Mouse (Mus musculus) stomach, embryonic 15.5 days (tissue): ENCODE measurements around the gene Atp6v0a1. TPM values are rescaled to one million over a fixed set of nuclear protein-coding genes. Genes with fewer than 3 reads are reported as not detected.

Source experiments
- ATAC-seq: fragments of 200-750 bp; cut with Nextera tagmentation; 2 replicates; pipeline ENCODE4 v1.8.0; 2017; ENCODE audit warnings: low read depth, moderate number of reproducible peaks, moderate TSS enrichment; ENCODE audit not compliant: insufficient read depth, low FRiP score
- H3K27ac ChIP-seq: fragments of 300-500 bp; sonication (generic); 2 replicates; pipeline ENCODE4 v1.5.1; 2015; ENCODE audit warnings: mild to moderate bottlenecking, inconsistent platforms
- H3K27me3 ChIP-seq: fragments of 300-500 bp; sonication (generic); replicated peaks from 2 replicates; pipeline ENCODE4 v1.6.1; 2015; ENCODE audit warnings: inconsistent platforms
- H3K36me3 ChIP-seq: fragments of 300-500 bp; sonication (generic); 2 replicates; pipeline ENCODE4 v1.6.1; 2015; ENCODE audit warnings: inconsistent platforms
- H3K4me1 ChIP-seq: fragments of 300-500 bp; sonication (generic); 2 replicates; pipeline ENCODE4 v1.6.1; 2015; ENCODE audit warnings: inconsistent platforms
- H3K4me2 ChIP-seq: fragments of 300-500 bp; sonication (generic); 2 replicates; pipeline ENCODE4 v1.6.1; 2015; ENCODE audit warnings: mild to moderate bottlenecking, inconsistent platforms
- H3K4me3 ChIP-seq: fragments of 300-500 bp; sonication (generic); replicated peaks from 2 replicates; pipeline ENCODE4 v1.5.1; 2015; ENCODE audit warnings: inconsistent platforms
- H3K9ac ChIP-seq: fragments of 300-500 bp; sonication (generic); 2 replicates; pipeline ENCODE4 v1.6.1; 2015; ENCODE audit warnings: inconsistent platforms
- H3K9me3 ChIP-seq: fragments of 300-500 bp; sonication (generic); 2 replicates; pipeline ENCODE4 v1.6.1; 2016; ENCODE audit warnings: inconsistent platforms
- WGBS: fragments of 180-500 bp; shearing (Covaris S2); methylation state at CpG from one replicate; pipeline ENCODE4 v1.1.7; 2015; 5-methylcytosine and 5-hydroxymethylcytosine counted together
- polyA plus RNA-seq: library from polyadenylated mRNA; unstranded; fragments of >200 nt; fragmentation: Nextera tagmentation; extraction: Ambion mirVana; gene quantifications from 2 replicates; pipeline ENCODE4 v1.2.1, GENCODE M21; 2015

Gene Atp6v0a1
- polyA plus RNA-seq, 1 experiment from 2014 or later = 36.6 TPM

- Histone ChIP-seq H3K27me3 (no peaks in the 10 kb centered on the region), H3K9ac (no peak overlapping the region), H3K9me3 (no peaks in the 10 kb centered on the region), H3K36me3 (peaks cover 4% of the 10 kb centered on the region), H3K4me3 (no peak overlapping the region), H3K4me2 (no peak overlapping the region), H3K4me1 (peaks cover 24% of the 10 kb centered on the region), H3K27ac (no peak overlapping the region)
- ATAC-seq = no peak
- 93% methylated on average over 1 of the region's 1 CpGs for WGBS
Measured at GRCm38 (mm10) chr11:101053974-101054373, 44.7 kb downstream of the Atp6v0a1 start.

DNA sequence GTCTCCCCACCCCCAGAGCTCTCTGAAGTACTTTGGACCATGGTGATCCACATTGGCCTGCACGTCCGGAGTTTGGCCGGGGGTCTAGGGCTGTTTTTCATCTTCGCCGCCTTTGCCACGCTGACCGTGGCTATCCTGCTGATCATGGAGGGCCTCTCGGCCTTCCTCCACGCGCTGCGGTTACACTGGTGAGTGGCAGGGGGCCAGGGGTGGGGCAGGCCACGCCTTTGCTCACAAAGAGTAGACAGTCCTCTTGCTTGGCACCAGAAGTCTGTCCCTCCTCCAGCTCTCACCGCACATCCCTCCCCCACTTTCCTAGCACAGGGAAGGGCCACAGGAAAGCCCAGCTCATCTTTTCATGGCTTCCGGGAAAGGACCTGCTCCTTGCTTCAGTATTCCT lies 46.2 kb downstream of the Atp6v0a1 start:
- WGBS = 73% methylated on average over 14 of the region's 14 CpGs
- no peaks in the 10 kb centered on the region; the same call in 1 of the 2 replicates for H3K36me3 ChIP-seq
- H3K4me1 ChIP-seq = peaks cover 36% of the 10 kb centered on the region
- no peaks in the 10 kb centered on the region for H3K9me3 ChIP-seq
- no peak for ATAC-seq
- no peak overlapping the region for H3K4me3 ChIP-seq
- no peak overlapping the region for H3K4me2 ChIP-seq
- H3K9ac ChIP-seq = no peak overlapping the region
- H3K27me3 ChIP-seq = no peaks in the 10 kb centered on the region
- H3K27ac ChIP-seq = no peak overlapping the region

DNA sequence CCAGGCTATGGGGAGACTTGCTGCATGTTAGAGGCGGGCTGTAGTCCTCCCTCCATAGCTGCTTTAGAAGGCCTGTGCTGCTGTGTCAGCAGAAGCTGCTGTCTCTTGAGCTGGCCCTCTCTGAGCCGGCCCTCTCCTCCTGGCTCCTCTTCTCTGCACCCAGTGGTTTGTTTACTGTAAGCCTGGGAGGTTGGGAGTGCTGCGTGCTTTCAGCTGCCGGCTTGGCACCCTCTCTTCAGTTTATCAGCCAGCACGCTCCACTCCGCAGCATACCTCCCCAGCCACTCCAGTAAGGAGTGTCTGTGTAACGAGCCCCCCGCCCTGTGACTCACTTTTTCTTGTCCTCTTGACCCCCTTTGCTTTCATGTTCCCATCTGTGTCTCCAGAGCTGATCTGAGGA lies 47.6 kb downstream of the Atp6v0a1 start:
- 21% methylated on average over 8 of the region's 8 CpGs for WGBS
- Histone ChIP-seq H3K4me3 (no peak overlapping the region), H3K9ac (no peak overlapping the region), H3K4me1 (peaks cover 46% of the 10 kb centered on the region), H3K9me3 (no peaks in the 10 kb centered on the region), H3K27me3 (no peaks in the 10 kb centered on the region), H3K36me3 (no peaks in the 10 kb centered on the region; the same call in 1 of the 2 replicates), H3K27ac (peak overlapping the region; percentile 94), H3K4me2 (peak overlapping the region; percentile 19)
- ATAC-seq = peak; percentile 68

DNA sequence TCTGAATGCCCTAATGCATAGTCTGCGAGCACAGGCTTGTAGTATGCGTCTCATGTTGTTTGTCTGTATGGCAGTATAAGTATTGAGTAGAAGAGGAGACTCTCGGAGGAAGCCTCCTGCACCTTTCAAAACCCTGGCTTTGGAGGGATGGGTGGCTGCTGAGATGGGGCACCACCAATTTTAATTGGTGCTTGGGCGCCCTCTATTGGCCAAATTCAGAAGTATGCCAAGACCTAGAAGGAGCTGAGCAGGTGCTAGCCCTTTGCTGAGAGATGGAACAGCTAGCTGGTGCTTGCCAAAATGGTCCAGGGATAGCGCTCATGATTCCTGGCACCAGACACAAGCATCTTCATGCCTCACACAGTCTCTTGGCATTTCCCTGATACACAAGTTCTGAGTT lies 48.6 kb downstream of the Atp6v0a1 start:
- Histone ChIP-seq H3K36me3 (no peaks in the 10 kb centered on the region; the same call in 1 of the 2 replicates), H3K4me2 (no peak overlapping the region), H3K4me1 (peaks cover 56% of the 10 kb centered on the region), H3K9me3 (no peaks in the 10 kb centered on the region), H3K9ac (no peak overlapping the region), H3K27me3 (no peaks in the 10 kb centered on the region), H3K4me3 (no peak overlapping the region), H3K27ac (peak overlapping the region; percentile 94)
- no peak for ATAC-seq
- WGBS = 30% methylated on average over 5 of the region's 5 CpGs

- no peak overlapping the region for H3K4me2 ChIP-seq
- no peaks in the 10 kb centered on the region for H3K9me3 ChIP-seq
- H3K36me3 ChIP-seq = no peaks in the 10 kb centered on the region; the same call in 1 of the 2 replicates
- 54% methylated on average over 5 of the region's 5 CpGs for WGBS
- H3K27me3 ChIP-seq = no peaks in the 10 kb centered on the region
- no peak overlapping the region for H3K4me3 ChIP-seq
- peak overlapping the region; percentile 94 for H3K27ac ChIP-seq
- H3K4me1 ChIP-seq = peaks cover 65% of the 10 kb centered on the region
- H3K9ac ChIP-seq = no peak overlapping the region
- ATAC-seq = no peak
Measured at GRCm38 (mm10) chr11:101058726-101059125, 49.5 kb downstream of the Atp6v0a1 start.

DNA sequence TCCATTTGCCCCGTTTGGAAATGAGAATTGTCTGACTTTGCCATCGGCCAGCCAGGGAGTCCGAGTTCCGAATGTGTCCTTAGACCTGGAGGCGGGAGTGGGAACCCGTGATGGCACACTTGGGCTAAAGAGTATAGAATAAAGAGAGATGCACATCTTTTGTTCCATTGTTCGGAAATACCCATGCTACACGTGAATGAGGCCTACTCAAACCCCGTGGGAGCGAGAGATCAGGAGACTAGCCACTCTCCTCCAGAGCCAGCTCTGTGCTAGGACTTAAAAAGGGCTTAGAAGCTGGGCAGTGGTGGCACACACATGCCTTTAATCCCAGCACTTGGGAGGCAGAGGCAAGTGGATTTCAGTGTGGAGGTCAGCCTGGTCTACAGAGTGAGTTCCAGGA lies 50.2 kb downstream of the Atp6v0a1 start:
- no peak overlapping the region for H3K4me2 ChIP-seq
- H3K36me3 ChIP-seq = no peaks in the 10 kb centered on the region
- no peak overlapping the region for H3K4me3 ChIP-seq
- H3K9ac ChIP-seq = no peak overlapping the region
- peak overlapping the region; percentile 94 for H3K27ac ChIP-seq
- peaks cover 72% of the 10 kb centered on the region for H3K4me1 ChIP-seq
- ATAC-seq = no peak
- 86% methylated on average over 10 of the region's 10 CpGs for WGBS
- no peaks in the 10 kb centered on the region for H3K27me3 ChIP-seq
- no peaks in the 10 kb centered on the region for H3K9me3 ChIP-seq

- no peaks in the 10 kb centered on the region for H3K9me3 ChIP-seq
- peak overlapping the region; percentile 94 for H3K27ac ChIP-seq
- ATAC-seq = no peak
- H3K9ac ChIP-seq = no peak overlapping the region
- no peaks in the 10 kb centered on the region for H3K27me3 ChIP-seq
- WGBS = 34% methylated on average over 8 of the region's 8 CpGs
- no peaks in the 10 kb centered on the region for H3K36me3 ChIP-seq
- no peak overlapping the region for H3K4me3 ChIP-seq
- peak overlapping the region; percentile 5; the same call in 1 of the 2 replicates for H3K4me2 ChIP-seq
- peaks cover 75% of the 10 kb centered on the region for H3K4me1 ChIP-seq
Measured at GRCm38 (mm10) chr11:101060126-101060525, 50.9 kb downstream of the Atp6v0a1 start.

DNA sequence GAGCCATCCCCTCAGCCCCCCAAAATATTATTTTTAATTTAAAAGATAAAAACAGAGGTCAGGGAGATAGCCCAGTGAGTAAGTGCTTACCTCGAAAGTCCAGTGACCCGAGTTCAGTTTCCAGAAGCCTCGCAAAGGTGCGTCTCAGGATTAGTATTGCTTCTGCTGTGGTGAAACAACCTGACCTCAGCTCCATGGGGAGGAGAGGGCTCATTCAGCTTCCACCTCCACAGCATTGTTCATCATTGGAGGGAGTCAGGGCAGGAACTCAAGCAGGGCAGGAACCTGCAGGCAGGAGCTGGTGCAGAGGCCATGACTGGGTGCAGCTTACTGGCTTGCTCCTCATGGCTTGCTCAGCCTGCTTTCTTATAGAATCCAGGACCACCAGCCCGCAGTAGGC lies 51.8 kb downstream of the Atp6v0a1 start:
- H3K27ac ChIP-seq = peak overlapping the region; percentile 94
- H3K27me3 ChIP-seq = no peaks in the 10 kb centered on the region
- no peak overlapping the region for H3K4me2 ChIP-seq
- 79% methylated on average over 5 of the region's 5 CpGs for WGBS
- H3K9ac ChIP-seq = no peak overlapping the region
- no peaks in the 10 kb centered on the region for H3K36me3 ChIP-seq
- no peak for ATAC-seq
- H3K4me1 ChIP-seq = peaks cover 75% of the 10 kb centered on the region
- H3K4me3 ChIP-seq = no peak overlapping the region
- H3K9me3 ChIP-seq = no peaks in the 10 kb centered on the region

- H3K4me3 ChIP-seq = no peak overlapping the region
- H3K9me3 ChIP-seq = no peaks in the 10 kb centered on the region
- peaks cover 77% of the 10 kb centered on the region for H3K4me1 ChIP-seq
- no peak for ATAC-seq
- H3K4me2 ChIP-seq = no peak overlapping the region
- no peak overlapping the region for H3K9ac ChIP-seq
- H3K27ac ChIP-seq = peak overlapping the region; percentile 94
- no peaks in the 10 kb centered on the region for H3K27me3 ChIP-seq
- H3K36me3 ChIP-seq = no peaks in the 10 kb centered on the region
- 62% methylated on average over 12 of the region's 12 CpGs for WGBS
Measured at GRCm38 (mm10) chr11:101062165-101062884, 53.1 kb downstream of the Atp6v0a1 start.

- Histone ChIP-seq H3K4me3 (no peak overlapping the region), H3K36me3 (no peaks in the 10 kb centered on the region), H3K9ac (no peak overlapping the region), H3K27me3 (no peaks in the 10 kb centered on the region), H3K4me1 (peaks cover 70% of the 10 kb centered on the region), H3K4me2 (peak overlapping the region; percentile 24; the same call in 1 of the 2 replicates), H3K9me3 (no peaks in the 10 kb centered on the region), H3K27ac (peak overlapping the region; percentile 94)
- peak; percentile 29 for ATAC-seq
- WGBS = 63% methylated on average over 14 of the region's 14 CpGs
Measured at GRCm38 (mm10) chr11:101062971-101063675, 53.9 kb downstream of the Atp6v0a1 start.

DNA sequence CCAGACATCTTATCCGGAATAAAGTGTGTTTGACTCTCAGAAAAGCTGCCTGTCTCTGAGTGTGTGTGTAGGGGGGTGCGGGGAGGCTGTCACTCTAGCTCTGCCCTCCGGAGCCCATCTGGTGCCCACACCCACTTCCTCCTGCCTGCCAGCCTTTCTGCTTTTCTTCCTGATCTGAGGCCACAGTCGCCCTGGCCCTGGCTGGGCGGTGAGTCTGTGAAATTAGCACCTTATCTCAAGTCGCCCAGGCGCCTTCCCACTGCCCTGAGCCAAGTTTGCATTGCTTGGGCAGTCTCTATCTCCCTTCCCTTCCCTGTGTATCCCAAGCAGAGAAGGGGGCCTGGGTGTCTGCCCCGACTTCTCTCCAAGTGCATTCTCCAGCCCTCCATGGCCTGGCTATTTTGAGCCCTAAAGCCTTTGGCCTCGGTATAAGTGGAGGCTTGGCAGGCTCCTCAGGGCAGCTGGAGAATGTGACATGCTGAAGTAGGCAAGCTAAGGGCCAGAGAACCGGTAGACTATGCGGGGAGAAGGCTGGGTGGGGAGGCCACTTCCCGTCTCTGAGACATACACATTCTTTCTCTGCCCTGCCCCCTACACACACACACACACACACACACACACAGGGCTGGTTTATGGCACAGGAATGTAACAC lies 54.5 kb downstream of the Atp6v0a1 start:
- H3K9ac ChIP-seq = no peak overlapping the region

GRCm38 (mm10) chr11:101064462-101064861 lies 55.2 kb downstream of the Atp6v0a1 start:
- Histone ChIP-seq H3K36me3 (no peaks in the 10 kb centered on the region), H3K4me2 (0 out of 2 replicates have a peak overlapping the region, but pooled peaks have one; percentile 24), H3K9ac (no peak overlapping the region), H3K27me3 (no peaks in the 10 kb centered on the region), H3K4me3 (no peak overlapping the region), H3K27ac (peak overlapping the region; percentile 94), H3K9me3 (no peaks in the 10 kb centered on the region), H3K4me1 (peaks cover 62% of the 10 kb centered on the region)
- no peak for ATAC-seq
- WGBS = 72% methylated on average over 4 of the region's 4 CpGs

More for the DNA sequence above, 54.5 kb downstream of the Atp6v0a1 start:
- Histone ChIP-seq H3K4me1 (peaks cover 63% of the 10 kb centered on the region), H3K27me3 (no peaks in the 10 kb centered on the region), H3K4me2 (peak overlapping the region; percentile 24; the same call in 1 of the 2 replicates), H3K36me3 (no peaks in the 10 kb centered on the region), H3K9me3 (no peaks in the 10 kb centered on the region), H3K4me3 (no peak overlapping the region), H3K27ac (peak overlapping the region; percentile 94)
- 18% methylated on average over 12 of the region's 12 CpGs for WGBS
- ATAC-seq = peak; percentile 85
